Mouse (Mus musculus) thymus, postnatal 25 days (tissue): ENCODE data around the gene Rsph6a.
A peak's percentile ranks its signal among the peaks of the same experiment; 100 is the strongest.

Source experiments
- DNase-seq: peaks from one replicate; pipeline ENCODE4 v3.0.0; 2022

The Rsph6a gene

GRCm38 (mm10) chr7:19054047-19054776 is at the start of gene Rsph6a:
TSS of gene Rsph6a (plus strand) at chr7:19054690.
- DNase-seq, result peak; percentile 37

GRCm38 (mm10) chr7:19005417-19006121 is 48.9 kb upstream of the Rsph6a start:
- DNase-seq, result no peak

- DNase-seq, result peak; percentile 79
Measured at GRCm38 (mm10) chr7:19006476-19006875, 48.0 kb upstream of the Rsph6a start.

GRCm38 (mm10) chr7:19007026-19007977 is 47.2 kb upstream of the Rsph6a start:
- no peak for DNase-seq

- no peak for DNase-seq
Measured at GRCm38 (mm10) chr7:19010581-19010980, 43.9 kb upstream of the Rsph6a start.

- peak; percentile 25 for DNase-seq
Measured at GRCm38 (mm10) chr7:19012025-19012621, 42.4 kb upstream of the Rsph6a start.

- DNase-seq, result no peak
Measured at GRCm38 (mm10) chr7:19012882-19013281, 41.6 kb upstream of the Rsph6a start.

- DNase-seq, result no peak
Measured at GRCm38 (mm10) chr7:19014452-19014851, 40.0 kb upstream of the Rsph6a start.

- no peak for DNase-seq
Measured at GRCm38 (mm10) chr7:19016042-19016441, 38.4 kb upstream of the Rsph6a start.

GRCm38 (mm10) chr7:19017909-19018308 is 36.6 kb upstream of the Rsph6a start:
- DNase-seq, result no peak

- DNase-seq, result no peak
Measured at GRCm38 (mm10) chr7:19021048-19021447, 33.4 kb upstream of the Rsph6a start.

GRCm38 (mm10) chr7:19022189-19022958 is 32.1 kb upstream of the Rsph6a start:
- no peak for DNase-seq

GRCm38 (mm10) chr7:19023357-19023814 is 31.1 kb upstream of the Rsph6a start, which contains the start of gene Foxa3:
TSS of gene Foxa3 (minus strand) at chr7:19023538.
- DNase-seq, result peak; percentile 37

GRCm38 (mm10) chr7:19024096-19024506 is 30.4 kb upstream of the Rsph6a start, which contains the start of gene Sympk:
TSS of gene Sympk (plus strand) at chr7:19024377.
- DNase-seq, result peak; percentile 96

- no peak for DNase-seq
Measured at GRCm38 (mm10) chr7:19024581-19025255, 29.8 kb upstream of the Rsph6a start.

- DNase-seq, result no peak
Measured at GRCm38 (mm10) chr7:19028067-19028466, 26.4 kb upstream of the Rsph6a start.

- peak; percentile 70 for DNase-seq
Measured at GRCm38 (mm10) chr7:19029084-19029653, 25.3 kb upstream of the Rsph6a start.

GRCm38 (mm10) chr7:19031641-19032040 is 22.8 kb upstream of the Rsph6a start:
- DNase-seq, result no peak

GRCm38 (mm10) chr7:19044616-19045015 is 9.9 kb upstream of the Rsph6a start:
- no peak for DNase-seq

- no peak for DNase-seq
Measured at GRCm38 (mm10) chr7:19046286-19047069, 8.0 kb upstream of the Rsph6a start.
